Mouse (Mus musculus) limb, embryonic 14.5 days (tissue): Measurements from ENCODE around the gene Zfp239. TPM values are rescaled to one million over a fixed set of nuclear protein-coding genes. Genes with fewer than 3 reads are reported as not detected.

Experiments used
- ATAC-seq: fragments of 200-750 bp; cut with Nextera tagmentation; 2 replicates; pipeline ENCODE4 v1.8.0; 2017; ENCODE audit warnings: low read depth, moderate number of reproducible peaks, moderate TSS enrichment; ENCODE audit not compliant: low FRiP score
- DNase-seq: peaks from one replicate; pipeline ENCODE4 v3.0.0-alpha.2; 2015; ENCODE audit warnings: low spot score
- H3K27ac ChIP-seq: fragments of 300-500 bp; sonication (generic); replicated peaks from 2 replicates; pipeline ENCODE4 v1.5.1; 2014; ENCODE audit warnings: low read depth, mild to moderate bottlenecking, low read length, moderate library complexity, mixed read lengths
- H3K27me3 ChIP-seq: fragments of 300-500 bp; sonication (generic); 2 replicates; pipeline ENCODE4 v1.6.1; 2014; ENCODE audit warnings: low read length, mixed read lengths; ENCODE audit not compliant: control insufficient read depth, insufficient read depth
- H3K36me3 ChIP-seq: fragments of 300-500 bp; sonication (generic); 2 replicates; pipeline ENCODE4 v1.6.1; 2014; ENCODE audit warnings: mild to moderate bottlenecking, low read length, moderate library complexity, mixed read lengths; ENCODE audit not compliant: control insufficient read depth, insufficient read depth
- H3K4me1 ChIP-seq: fragments of 300-500 bp; sonication (generic); 2 replicates; pipeline ENCODE4 v1.6.1; 2014; ENCODE audit warnings: antibody characterized with exemption, low read length, mixed read lengths; ENCODE audit not compliant: control insufficient read depth, insufficient read depth
- H3K4me2 ChIP-seq: fragments of 300-500 bp; sonication (generic); replicated peaks from 2 replicates; pipeline ENCODE4 v1.6.1; 2014; ENCODE audit warnings: low read depth, mild to moderate bottlenecking, low read length, moderate library complexity; ENCODE audit not compliant: severe bottlenecking
- H3K4me3 ChIP-seq: fragments of 300-500 bp; sonication (generic); replicated peaks from 2 replicates; pipeline ENCODE4 v1.5.1; 2014; ENCODE audit warnings: low read length
- H3K9ac ChIP-seq: fragments of 300-500 bp; sonication (generic); 2 replicates; pipeline ENCODE4 v1.6.1; 2014; ENCODE audit warnings: mild to moderate bottlenecking, low read depth, low read length, moderate library complexity; ENCODE audit not compliant: severe bottlenecking
- H3K9me3 ChIP-seq: fragments of 300-500 bp; sonication (generic); 2 replicates; pipeline ENCODE4 v1.6.1; 2016; ENCODE audit warnings: low read length; ENCODE audit not compliant: control insufficient read depth
- POLR2A ChIP-seq: fragments of 200-500 bp; IDR thresholded peaks from 2 replicates; pipeline ENCODE4 v1.8.0; 2012; ENCODE audit warnings: inconsistent platforms, mild to moderate bottlenecking, moderate library complexity, borderline replicate concordance; ENCODE audit not compliant: insufficient read depth, insufficient read length; ENCODE audit errors: extremely low read depth
- WGBS: fragments of 180-500 bp; shearing (Covaris S2); extraction: QIAGEN DNeasy Blood & Tissue Kit; methylation state at CpG from one replicate; pipeline ENCODE4 v1.1.7; 2014; 5-methylcytosine and 5-hydroxymethylcytosine counted together
- polyA plus RNA-seq, 2 experiments: library from polyadenylated mRNA; depleted of rRNA in 1 of 2; stranded (reverse) in 1 of 2; unstranded in 1 of 2; fragments of >200 nt; fragmentation: Nextera tagmentation in 1 of 2; extraction: Ambion mirVana in 1 of 2; gene quantifications; 2 replicates each; pipeline versions ENCODE4 v1.2.1 to v1.2.3; 2012 to 2014

The Zfp239 gene
- polyA plus RNA-seq, 2 experiments, result 7.4 to 11.8 TPM

DNA sequence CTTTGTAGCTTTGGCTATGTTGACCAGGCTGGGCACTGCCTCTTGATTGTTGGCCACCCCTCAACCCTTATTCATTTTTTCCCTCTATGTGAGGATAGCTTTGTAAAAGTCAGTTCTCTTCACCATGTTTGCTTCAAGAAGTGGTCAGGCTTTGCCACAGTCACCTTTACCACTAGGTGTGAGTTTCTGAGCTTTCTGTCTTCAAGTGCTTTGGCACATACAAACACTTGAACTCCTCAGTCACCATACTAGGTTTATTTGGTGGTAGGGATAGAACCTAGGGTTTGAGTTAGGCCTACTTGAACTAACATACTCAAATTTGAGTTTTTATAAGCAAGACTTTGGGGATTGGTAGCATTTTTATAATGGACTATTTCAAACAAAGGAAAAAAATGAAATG lies 52.6 kb downstream of the Zfp239 start:
- TF ChIP-seq POLR2A, result no peak
- Histone ChIP-seq H3K4me2 (no peak overlapping the region), H3K4me3 (no peak overlapping the region), H3K27ac (no peak overlapping the region), H3K36me3 (0 out of 2 replicates have a peak, but pooled peaks cover 5% of the 10 kb centered on the region), H3K4me1 (peaks cover 26% of the 10 kb centered on the region), H3K27me3 (no peaks in the 10 kb centered on the region), H3K9ac (no peak overlapping the region), H3K9me3 (no peaks in the 10 kb centered on the region)
- no peak for DNase-seq
- ATAC-seq, result no peak

DNA sequence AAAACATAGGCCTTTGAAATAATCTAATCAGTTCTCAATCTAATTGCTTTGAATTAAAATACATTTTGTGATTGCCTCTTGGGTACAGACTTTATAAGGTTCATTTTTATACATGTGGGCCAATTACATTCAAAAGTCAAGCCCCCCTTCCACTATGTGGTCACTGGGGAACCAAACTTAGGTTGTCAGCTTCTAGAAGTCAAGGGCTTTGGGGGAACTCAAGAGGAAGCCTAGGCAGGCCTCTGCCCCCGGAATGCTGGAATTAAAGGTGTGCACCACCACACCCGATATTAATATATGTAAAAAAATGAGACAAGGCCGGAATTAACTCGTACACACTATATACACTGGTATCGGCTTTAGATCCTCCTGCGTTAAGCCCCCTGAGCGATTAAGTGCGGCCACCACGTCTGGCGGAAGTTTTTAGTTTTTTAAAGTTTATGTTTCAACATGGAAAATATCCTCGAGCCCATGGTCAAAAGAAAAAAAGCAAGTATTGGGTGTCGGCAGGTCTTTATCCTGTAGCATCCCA lies 54.4 kb downstream of the Zfp239 start:
- H3K27ac ChIP-seq, result peak overlapping the region; percentile 93
- peak overlapping the region; percentile 66 for H3K4me3 ChIP-seq
- no peak for ATAC-seq
- TF ChIP-seq POLR2A, result no peak
- no peaks in the 10 kb centered on the region for H3K9me3 ChIP-seq
- peak overlapping the region; percentile 83 for H3K4me2 ChIP-seq
- WGBS, result 1% methylated on average over 12 of the region's 12 CpGs
- DNase-seq, result no peak
- no peaks in the 10 kb centered on the region for H3K27me3 ChIP-seq
- H3K9ac ChIP-seq, result peak overlapping the region; percentile 78
- peaks cover 22% of the 10 kb centered on the region for H3K4me1 ChIP-seq
- peaks cover 10% of the 10 kb centered on the region for H3K36me3 ChIP-seq

DNA sequence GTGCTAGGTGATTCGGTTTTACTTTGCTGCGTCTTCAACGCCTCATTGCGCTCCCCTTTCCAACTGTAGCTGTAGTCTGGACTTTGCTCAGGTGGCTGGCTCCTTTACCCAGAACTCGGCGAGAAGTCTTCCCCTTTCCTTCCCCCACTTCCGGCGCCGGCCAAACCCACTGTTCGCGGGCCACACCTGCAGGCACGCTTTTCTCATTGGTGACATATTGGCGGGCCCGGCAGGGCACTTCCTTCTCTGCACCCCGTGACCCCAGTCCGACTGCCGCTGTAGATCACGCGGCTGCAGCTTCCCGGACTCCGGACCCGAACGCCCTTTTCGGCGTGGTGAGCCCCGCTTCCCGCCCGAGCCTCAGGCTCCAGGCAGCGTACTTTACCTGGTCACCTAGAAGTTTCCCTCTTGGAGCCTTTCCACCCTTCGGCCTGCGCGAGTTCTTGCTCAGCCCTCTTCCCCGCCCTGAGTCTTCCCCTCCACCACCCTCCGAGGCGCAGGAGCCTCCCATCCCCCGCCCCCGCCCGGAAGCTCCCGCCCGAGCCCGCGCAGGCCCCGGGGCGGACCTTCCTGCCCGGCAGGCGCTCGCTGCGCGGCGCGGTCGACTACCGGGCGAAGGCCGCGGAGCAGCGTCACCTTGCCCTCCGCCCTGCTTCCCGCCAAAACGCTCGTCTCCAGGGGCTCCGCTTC lies 55.0 kb downstream of the Zfp239 start:
- Histone ChIP-seq H3K27ac (peak overlapping the region; percentile 93), H3K9ac (peak overlapping the region; percentile 78), H3K4me3 (peak overlapping the region; percentile 66), H3K27me3 (no peaks in the 10 kb centered on the region), H3K36me3 (peaks cover 16% of the 10 kb centered on the region), H3K4me1 (peaks cover 22% of the 10 kb centered on the region), H3K9me3 (no peaks in the 10 kb centered on the region), H3K4me2 (peak overlapping the region; percentile 83)
- under 1% methylated on average over 62 of the region's 62 CpGs for WGBS
- peak; percentile 80; the same call in 1 of the 2 replicates for TF ChIP-seq POLR2A
- DNase-seq (peak; percentile 71), ATAC-seq (peak; percentile 93)

DNA sequence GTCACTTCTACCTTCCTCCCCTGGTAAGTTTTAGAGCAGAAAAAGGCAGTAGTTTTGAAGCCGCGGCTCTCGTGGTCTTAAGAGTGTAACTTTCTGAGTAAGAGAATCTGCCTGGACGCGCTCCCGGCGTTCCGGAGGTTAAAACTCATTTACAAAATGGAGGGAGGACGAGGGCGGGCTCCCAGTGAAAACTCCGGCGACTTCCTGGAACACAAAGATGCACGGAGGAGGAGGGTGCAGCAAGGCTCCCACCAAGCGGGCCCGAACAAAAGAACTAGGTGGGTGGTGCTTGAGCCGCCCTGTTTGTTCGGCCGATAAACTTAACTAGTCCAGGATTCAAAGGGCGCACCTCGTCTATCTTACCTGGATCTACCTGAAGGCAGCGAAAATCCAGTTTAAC lies 55.7 kb downstream of the Zfp239 start:
- TF ChIP-seq POLR2A, result no peak
- H3K4me1 ChIP-seq, result peaks cover 22% of the 10 kb centered on the region
- peak overlapping the region; percentile 78 for H3K9ac ChIP-seq
- peak overlapping the region; percentile 66 for H3K4me3 ChIP-seq
- H3K36me3 ChIP-seq, result peaks cover 22% of the 10 kb centered on the region
- H3K9me3 ChIP-seq, result no peaks in the 10 kb centered on the region
- under 1% methylated on average over 21 of the region's 21 CpGs for WGBS
- H3K4me2 ChIP-seq, result peak overlapping the region; percentile 83
- H3K27ac ChIP-seq, result peak overlapping the region; percentile 93
- DNase-seq, result peak; percentile 74
- no peaks in the 10 kb centered on the region for H3K27me3 ChIP-seq
- peak; percentile 54; the same call in 1 of the 2 replicates for ATAC-seq

DNA sequence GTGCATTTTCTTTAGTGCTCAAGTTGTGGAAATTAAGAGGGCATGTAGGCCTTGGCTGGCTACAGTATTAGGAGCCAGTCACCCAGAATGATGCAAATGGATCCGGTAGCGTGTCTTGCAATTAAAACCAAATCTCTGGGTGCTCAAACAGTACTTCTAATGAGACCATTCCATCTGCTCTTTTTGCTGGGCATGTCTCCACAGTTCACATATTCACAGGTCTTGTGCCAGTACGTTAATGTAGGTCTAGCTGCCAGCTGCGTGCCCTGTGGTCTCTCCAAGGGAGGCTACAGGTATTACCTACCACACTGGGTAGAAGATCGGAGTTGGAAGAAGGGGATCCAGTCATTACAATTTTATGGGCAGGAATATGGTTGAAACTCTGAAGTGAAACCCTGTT lies 56.1 kb downstream of the Zfp239 start:
- WGBS, result 13% methylated on average over 5 of the region's 5 CpGs
- ATAC-seq, result no peak

More for the DNA sequence above, 56.1 kb downstream of the Zfp239 start:
- TF ChIP-seq POLR2A, result no peak
- Histone ChIP-seq H3K9me3 (no peaks in the 10 kb centered on the region), H3K27ac (peak overlapping the region; percentile 93), H3K4me2 (peak overlapping the region; percentile 83), H3K9ac (peak overlapping the region; percentile 78), H3K36me3 (peaks cover 25% of the 10 kb centered on the region), H3K27me3 (no peaks in the 10 kb centered on the region), H3K4me1 (peaks cover 22% of the 10 kb centered on the region), H3K4me3 (peak overlapping the region; percentile 66)
- no peak for DNase-seq
